Mouse (Mus musculus) heart, adult 2 months (tissue): ENCODE results near the gene Sobp.

ENCODE experiments used
- CTCF ChIP-seq: fragments of 200-600 bp; IDR thresholded peaks from 2 replicates; pipeline ENCODE4 v1.8.1; 2022; ENCODE audit warnings: antibody characterized with exemption, mild to moderate bottlenecking, moderate library complexity
- POLR2A ChIP-seq: fragments of 200-500 bp; IDR thresholded peaks from 2 replicates; pipeline ENCODE4 v1.6.1; 2011; ENCODE audit warnings: mild to moderate bottlenecking, low read depth, low read length, control low read depth; ENCODE audit not compliant: insufficient read depth

DNA sequence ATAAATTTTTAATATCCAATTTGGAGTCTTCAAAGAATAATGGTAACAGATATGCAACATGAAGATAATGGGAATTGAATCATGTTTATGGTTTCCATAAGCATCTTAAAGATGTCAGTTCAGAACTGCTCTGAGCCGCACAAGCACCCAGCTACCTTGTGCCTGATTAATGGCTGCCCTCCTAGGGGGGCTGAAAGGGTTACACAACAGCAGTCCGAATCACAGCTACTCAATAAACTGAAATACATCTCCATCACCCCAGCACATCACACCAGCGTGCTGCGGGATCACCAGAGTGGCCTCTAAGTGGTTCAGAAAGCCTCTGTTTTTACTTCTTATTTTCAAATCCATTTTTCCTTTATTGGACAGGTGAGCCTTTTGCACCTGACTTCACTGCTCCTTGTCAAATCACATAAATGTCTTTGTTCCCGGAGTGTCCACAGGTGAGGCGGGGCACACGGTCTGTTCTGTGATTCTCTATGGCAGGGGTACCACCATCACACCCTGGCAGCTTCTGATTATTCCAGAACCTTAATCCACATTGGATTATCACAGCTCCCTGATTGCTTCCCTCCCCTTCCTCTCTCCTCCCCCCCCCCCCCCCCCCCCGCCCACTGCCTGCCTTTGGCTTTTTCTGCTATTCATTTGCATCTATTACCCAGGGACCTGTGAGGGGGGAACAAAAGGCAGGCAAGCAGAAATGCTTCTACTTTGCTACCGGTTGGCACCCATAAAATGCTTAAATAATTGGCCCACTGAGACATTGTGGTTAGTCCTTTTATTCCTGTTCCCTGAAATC, 90.8 kb downstream of the Sobp start:
- TF ChIP-seq CTCF (no peak), POLR2A (no peak)
